Mouse (Mus musculus) hindbrain, embryonic 15.5 days (tissue): ENCODE measurements around the gene Plekha7. TPM values are rescaled to one million over a fixed set of nuclear protein-coding genes. Genes with fewer than 3 reads are reported as not detected.

ENCODE experiments used
- ATAC-seq: fragments of 200-750 bp; cut with Nextera tagmentation; 2 replicates; pipeline ENCODE4 v1.8.0; 2017; ENCODE audit warnings: low read depth, moderate number of reproducible peaks, moderate TSS enrichment; ENCODE audit not compliant: low FRiP score
- H3K27ac ChIP-seq: fragments of 300-500 bp; sonication (generic); replicated peaks from 2 replicates; pipeline ENCODE4 v1.5.1; 2015; ENCODE audit warnings: mild to moderate bottlenecking, inconsistent platforms
- H3K27me3 ChIP-seq: fragments of 300-500 bp; sonication (generic); 2 replicates; pipeline ENCODE4 v1.6.1; 2015; ENCODE audit warnings: control low read depth, inconsistent platforms
- H3K36me3 ChIP-seq: fragments of 300-500 bp; sonication (generic); 2 replicates; pipeline ENCODE4 v1.6.1; 2015; ENCODE audit warnings: control low read depth, inconsistent platforms
- H3K4me1 ChIP-seq: fragments of 300-500 bp; sonication (generic); replicated peaks from 2 replicates; pipeline ENCODE4 v1.6.1; 2015; ENCODE audit warnings: control low read depth, inconsistent platforms
- H3K4me2 ChIP-seq: fragments of 300-500 bp; sonication (generic); 2 replicates; pipeline ENCODE4 v1.6.1; 2015; ENCODE audit warnings: moderate library complexity, mild to moderate bottlenecking, inconsistent platforms
- H3K4me3 ChIP-seq: fragments of 300-500 bp; sonication (generic); 2 replicates; pipeline ENCODE4 v1.5.1; 2015; ENCODE audit warnings: mild to moderate bottlenecking, inconsistent platforms
- H3K9ac ChIP-seq: fragments of 300-500 bp; sonication (generic); 2 replicates; pipeline ENCODE4 v1.6.1; 2015; ENCODE audit warnings: inconsistent platforms
- H3K9me3 ChIP-seq: fragments of 300-500 bp; sonication (generic); 2 replicates; pipeline ENCODE4 v1.6.1; 2016; ENCODE audit warnings: control low read depth, inconsistent platforms
- WGBS: fragments of 180-500 bp; shearing (Covaris S2); methylation state at CpG from one replicate; pipeline ENCODE4 v1.1.7; 2015; 5-methylcytosine and 5-hydroxymethylcytosine counted together
- polyA plus RNA-seq: library from polyadenylated mRNA; unstranded; fragments of >200 nt; fragmentation: Nextera tagmentation; extraction: Ambion mirVana; gene quantifications from 2 replicates; pipeline ENCODE4 v1.2.1, GENCODE M21; 2015

The Plekha7 gene
- polyA plus RNA-seq, 1 experiment from 2014 or later = 10.3 TPM

- H3K27ac ChIP-seq = no peak overlapping the region
- H3K9me3 ChIP-seq = no peaks in the 10 kb centered on the region
- peaks cover 20% of the 10 kb centered on the region for H3K4me1 ChIP-seq
- no peak for ATAC-seq
- no peak overlapping the region for H3K9ac ChIP-seq
- H3K27me3 ChIP-seq = no peaks in the 10 kb centered on the region
- no peak overlapping the region for H3K4me2 ChIP-seq
- WGBS = 74% methylated on average over 11 of the region's 11 CpGs
- H3K4me3 ChIP-seq = no peak overlapping the region
- H3K36me3 ChIP-seq = no peaks in the 10 kb centered on the region
Observed at GRCm38 (mm10) chr7:116230811-116231609, 77.2 kb downstream of the Plekha7 start.

- Histone ChIP-seq H3K36me3 (no peaks in the 10 kb centered on the region), H3K4me1 (peaks cover 28% of the 10 kb centered on the region), H3K27ac (0 out of 2 replicates have a peak overlapping the region, but pooled peaks have one; percentile 8), H3K27me3 (no peaks in the 10 kb centered on the region), H3K9me3 (no peaks in the 10 kb centered on the region), H3K9ac (no peak overlapping the region), H3K4me2 (no peak overlapping the region), H3K4me3 (no peak overlapping the region)
- 62% methylated on average over 7 of the region's 7 CpGs for WGBS
- ATAC-seq = peak; percentile 65; the same call in 1 of the 2 replicates
Observed at GRCm38 (mm10) chr7:116226877-116227282, 81.3 kb downstream of the Plekha7 start.

- H3K27ac ChIP-seq = no peak overlapping the region
- no peak overlapping the region for H3K4me2 ChIP-seq
- no peaks in the 10 kb centered on the region for H3K27me3 ChIP-seq
- no peak overlapping the region for H3K9ac ChIP-seq
- H3K4me1 ChIP-seq = peaks cover 33% of the 10 kb centered on the region
- no peaks in the 10 kb centered on the region for H3K9me3 ChIP-seq
- no peaks in the 10 kb centered on the region for H3K36me3 ChIP-seq
- 89% methylated on average over 6 of the region's 6 CpGs for WGBS
- no peak overlapping the region for H3K4me3 ChIP-seq
- ATAC-seq = no peak
Observed at GRCm38 (mm10) chr7:116226316-116226715, 81.9 kb downstream of the Plekha7 start.

GRCm38 (mm10) chr7:116224543-116224942 is 83.6 kb downstream of the Plekha7 start:
- peaks cover 40% of the 10 kb centered on the region for H3K4me1 ChIP-seq
- 70% methylated on average over 2 of the region's 2 CpGs for WGBS
- no peak overlapping the region for H3K4me2 ChIP-seq
- no peak overlapping the region for H3K9ac ChIP-seq
- ATAC-seq = no peak
- no peaks in the 10 kb centered on the region for H3K27me3 ChIP-seq
- no peaks in the 10 kb centered on the region for H3K36me3 ChIP-seq
- H3K9me3 ChIP-seq = no peaks in the 10 kb centered on the region
- no peak overlapping the region for H3K4me3 ChIP-seq
- H3K27ac ChIP-seq = no peak overlapping the region

GRCm38 (mm10) chr7:116223010-116223783 is 85.0 kb downstream of the Plekha7 start:
- Histone ChIP-seq H3K4me3 (no peak overlapping the region), H3K27me3 (no peaks in the 10 kb centered on the region), H3K9me3 (no peaks in the 10 kb centered on the region), H3K4me2 (no peak overlapping the region), H3K27ac (no peak overlapping the region), H3K36me3 (no peaks in the 10 kb centered on the region), H3K4me1 (peaks cover 40% of the 10 kb centered on the region), H3K9ac (no peak overlapping the region)
- ATAC-seq = no peak
- 28% methylated on average over 14 of the region's 14 CpGs for WGBS

GRCm38 (mm10) chr7:116222288-116223009 is 85.7 kb downstream of the Plekha7 start:
- Histone ChIP-seq H3K36me3 (no peaks in the 10 kb centered on the region), H3K27me3 (no peaks in the 10 kb centered on the region), H3K9ac (no peak overlapping the region), H3K4me3 (no peak overlapping the region), H3K9me3 (no peaks in the 10 kb centered on the region), H3K27ac (no peak overlapping the region), H3K4me1 (peaks cover 40% of the 10 kb centered on the region), H3K4me2 (no peak overlapping the region)
- peak; percentile 27; the same call in 1 of the 2 replicates for ATAC-seq
- 53% methylated on average over 8 of the region's 8 CpGs for WGBS

- H3K9ac ChIP-seq = no peak overlapping the region
- H3K27me3 ChIP-seq = no peaks in the 10 kb centered on the region
- H3K4me1 ChIP-seq = peaks cover 34% of the 10 kb centered on the region
- ATAC-seq = peak; percentile 44; the same call in 1 of the 2 replicates
- H3K27ac ChIP-seq = no peak overlapping the region
- H3K4me2 ChIP-seq = no peak overlapping the region
- no peaks in the 10 kb centered on the region for H3K9me3 ChIP-seq
- H3K4me3 ChIP-seq = no peak overlapping the region
- WGBS = 20% methylated on average over 7 of the region's 7 CpGs
- H3K36me3 ChIP-seq = no peaks in the 10 kb centered on the region
Observed at GRCm38 (mm10) chr7:116221883-116222282, 86.3 kb downstream of the Plekha7 start.

GRCm38 (mm10) chr7:116220103-116220707 is 88.0 kb downstream of the Plekha7 start:
- Histone ChIP-seq H3K9me3 (no peaks in the 10 kb centered on the region), H3K27me3 (no peaks in the 10 kb centered on the region), H3K9ac (no peak overlapping the region), H3K27ac (no peak overlapping the region), H3K4me3 (no peak overlapping the region), H3K36me3 (no peaks in the 10 kb centered on the region), H3K4me1 (peaks cover 27% of the 10 kb centered on the region), H3K4me2 (no peak overlapping the region)
- ATAC-seq = no peak
- 74% methylated on average over 12 of the region's 12 CpGs for WGBS

- H3K27me3 ChIP-seq = no peaks in the 10 kb centered on the region
- H3K4me2 ChIP-seq = no peak overlapping the region
- WGBS = 93% methylated on average over 7 of the region's 7 CpGs
- no peak for ATAC-seq
- no peaks in the 10 kb centered on the region for H3K9me3 ChIP-seq
- no peaks in the 10 kb centered on the region for H3K36me3 ChIP-seq
- no peak overlapping the region for H3K4me3 ChIP-seq
- no peak overlapping the region for H3K9ac ChIP-seq
- peaks cover 20% of the 10 kb centered on the region for H3K4me1 ChIP-seq
- no peak overlapping the region for H3K27ac ChIP-seq
Observed at GRCm38 (mm10) chr7:116217747-116218146, 90.4 kb downstream of the Plekha7 start.

GRCm38 (mm10) chr7:116211904-116212303 is 96.3 kb downstream of the Plekha7 start:
- H3K36me3 ChIP-seq = no peaks in the 10 kb centered on the region
- H3K27me3 ChIP-seq = no peaks in the 10 kb centered on the region
- H3K4me3 ChIP-seq = no peak overlapping the region
- peaks cover 34% of the 10 kb centered on the region for H3K4me1 ChIP-seq
- H3K9me3 ChIP-seq = no peaks in the 10 kb centered on the region
- no peak; the same call in 1 of the 2 replicates for ATAC-seq
- no peak overlapping the region for H3K4me2 ChIP-seq
- H3K9ac ChIP-seq = no peak overlapping the region
- peak overlapping the region; percentile 22; the same call in 1 of the 2 replicates for H3K27ac ChIP-seq
- WGBS = 24% methylated on average over 9 of the region's 9 CpGs

GRCm38 (mm10) chr7:116209926-116210631 is 98.1 kb downstream of the Plekha7 start:
- H3K9me3 ChIP-seq = no peaks in the 10 kb centered on the region
- ATAC-seq = peak; percentile 66
- WGBS = 15% methylated on average over 10 of the region's 10 CpGs

More at GRCm38 (mm10) chr7:116209926-116210631, 98.1 kb downstream of the Plekha7 start:
- Histone ChIP-seq H3K27ac (peak overlapping the region; percentile 69), H3K36me3 (no peaks in the 10 kb centered on the region), H3K9ac (no peak overlapping the region), H3K4me2 (peak overlapping the region; percentile 36), H3K27me3 (no peaks in the 10 kb centered on the region), H3K4me3 (no peak overlapping the region), H3K4me1 (peaks cover 34% of the 10 kb centered on the region)
